In the genomic region with DNA sequence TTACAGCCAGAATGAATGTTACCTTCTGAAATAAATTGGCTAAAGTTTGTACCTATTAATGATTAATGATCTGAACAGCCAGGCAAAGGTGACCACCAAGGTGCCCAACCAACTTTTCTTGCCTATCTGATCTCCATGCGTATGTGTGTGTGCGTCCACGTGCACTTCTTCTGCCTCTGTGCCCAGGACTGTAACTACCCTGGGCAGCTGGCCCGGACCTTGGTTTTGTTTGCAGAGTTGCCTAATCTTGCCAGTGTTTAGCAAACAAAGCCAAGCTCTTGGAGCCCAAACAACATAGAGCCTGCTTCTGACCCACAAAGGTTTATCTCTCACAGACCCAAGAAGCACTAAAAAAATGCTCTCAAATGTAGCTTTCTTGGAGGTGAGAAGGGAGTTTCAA, we compare ENCODE assay signal across 11 mouse cellular contexts.
A peak's percentile ranks its signal among the peaks of the same experiment; 100 is the strongest.
DNase-seq lines count a peak whose midpoint lies in the region; ATAC-seq and TF ChIP-seq lines count a peak whose summit lies in the region.
"Had no signal": no experiment of that assay in that cellular context is flagged by ENCODE, and none has a peak within 500 bp of the region (broad histone marks: within the 10 kb centered on the region; RNA-seq: fewer than 3 reads in every experiment).

No protein-coding gene starts in this region.

- H3K27me3 ChIP-seq in kidney, embryonic 15.5 days: 0 out of 2 replicates have a peak, but pooled peaks cover 2% of the 10 kb centered on the region
- no peaks in the 10 kb centered on the region for H3K27me3 ChIP-seq in lung, embryonic 16.5 days (ENCODE audit: control insufficient read depth, insufficient read depth, low read depth, low read length)
- H3K27me3 ChIP-seq in hindbrain, postnatal 0 days (ENCODE audit: insufficient read depth, low read length): no peaks in the 10 kb centered on the region
- H3K27me3 ChIP-seq: Patski had no signal

- no peak for TF ChIP-seq CTCF in hindbrain, postnatal 0 days (IDR thresholded peaks at IDR 0.05; ENCODE audit: low read depth)

- no peaks in the 10 kb centered on the region for H3K36me3 ChIP-seq in kidney, embryonic 15.5 days
- H3K36me3 ChIP-seq in lung, embryonic 16.5 days (ENCODE audit: control insufficient read depth, insufficient read depth, low read length): no peaks in the 10 kb centered on the region; the same call in 1 of the 2 replicates
- H3K36me3 ChIP-seq in hindbrain, postnatal 0 days (ENCODE audit: insufficient read depth, low read length): no peaks in the 10 kb centered on the region

- H3K4me3 ChIP-seq in kidney, embryonic 15.5 days (replicated peaks): no peak overlapping the region
- no peak overlapping the region for H3K4me3 ChIP-seq in lung, embryonic 16.5 days (ENCODE audit: low read length)
- no peak overlapping the region for H3K4me3 ChIP-seq in hindbrain, postnatal 0 days (ENCODE audit: low read length)

- no peak overlapping the region for H3K9ac ChIP-seq in kidney, embryonic 15.5 days
- no peak overlapping the region for H3K9ac ChIP-seq in lung, embryonic 16.5 days (ENCODE audit: low read length)
- no peak overlapping the region for H3K9ac ChIP-seq in hindbrain, postnatal 0 days (replicated peaks; ENCODE audit: low read length)

- ATAC-seq in kidney, embryonic 15.5 days (replicated peaks; ENCODE audit: low FRiP score): no peak
- 0 out of 2 replicates have a peak, but pooled peaks have one; percentile 21 for ATAC-seq in lung, embryonic 16.5 days (ENCODE audit: low read depth)
- no peak for ATAC-seq in hindbrain, postnatal 0 days
- ATAC-seq: Patski had no signal

- 81% methylated on average over 4 of the region's 4 CpGs for WGBS in kidney, embryonic 15.5 days
- WGBS in lung, embryonic 16.5 days: 55% methylated on average over 4 of the region's 4 CpGs
- WGBS in hindbrain, postnatal 0 days: 60% methylated on average over 4 of the region's 4 CpGs

- no peaks in the 10 kb centered on the region for H3K9me3 ChIP-seq in kidney, embryonic 15.5 days (replicated peaks)
- H3K9me3 ChIP-seq in lung, embryonic 16.5 days (ENCODE audit: control insufficient read depth, low read length): no peaks in the 10 kb centered on the region
- no peaks in the 10 kb centered on the region for H3K9me3 ChIP-seq in hindbrain, postnatal 0 days (ENCODE audit: low read length)

- DNase-seq in adrenal gland, adult (ENCODE audit: inconsistent age in 2 of 2, low spot score in 1 of 2): peak; percentile 51 to 92
- DNase-seq in adrenal gland, postnatal 4 days (ENCODE audit: low spot score in 2 of 2): no peak
- peak; percentile 33 for DNase-seq in NIH3T3 (ENCODE audit: low read depth)
- no peak for DNase-seq in thymus, postnatal 36 days
- no peak for DNase-seq in cerebellum, adult 11 months
- no peak for DNase-seq in hindbrain, postnatal 0 days (ENCODE audit: low spot score)
- DNase-seq: cerebellum, adult 11-12 months; right cerebral cortex, adult 18-20 months had no signal

- no peak overlapping the region for H3K4me2 ChIP-seq in kidney, embryonic 15.5 days
- no peak overlapping the region for H3K4me2 ChIP-seq in lung, embryonic 16.5 days (ENCODE audit: low read depth, low read length)
- no peak overlapping the region for H3K4me2 ChIP-seq in hindbrain, postnatal 0 days (ENCODE audit: low read depth, low read length)

- H3K4me1 ChIP-seq in kidney, embryonic 15.5 days: peaks cover 11% of the 10 kb centered on the region
- H3K4me1 ChIP-seq in lung, embryonic 16.5 days (replicated peaks; ENCODE audit: control insufficient read depth, insufficient read depth, low read length): peaks cover 12% of the 10 kb centered on the region; the same call in 1 of the 2 replicates
- no peaks in the 10 kb centered on the region for H3K4me1 ChIP-seq in hindbrain, postnatal 0 days (ENCODE audit: insufficient read depth, low read length)

- peak overlapping the region; percentile 52 for H3K27ac ChIP-seq in kidney, embryonic 15.5 days
- H3K27ac ChIP-seq in lung, embryonic 16.5 days (ENCODE audit: low read length): no peak overlapping the region
- no peak overlapping the region for H3K27ac ChIP-seq in hindbrain, postnatal 0 days

Comparison
In these comparisons a context has a peak if more than half of its experiments do, and no peak if none do; other contexts are left out.
1. DNase-seq: peak in adrenal gland, adult (2 of 2) and NIH3T3 (single experiment); none in adrenal gland, postnatal 4 days (0 of 2), thymus, postnatal 36 days (0 of 2), cerebellum, adult 11 months (single experiment) and hindbrain, postnatal 0 days (single experiment).